Mouse (Mus musculus): ENCODE results near the gene Smarce1. TPM values are rescaled to one million over a fixed set of nuclear protein-coding genes. Genes with fewer than 3 reads are reported as not detected.
"Not testable (repeated sequence)": the region's sequence is repeated elsewhere in the genome, so short reads cannot be mapped to it uniquely, and the experiment has no call there.

Gene Smarce1
- polyA plus RNA-seq, 1 experiment from 2014 or later, result 224 TPM

GRCm38 (mm10) chr11:99250666-99251065, 19.8 kb upstream of the Smarce1 start:
- H3K9ac ChIP-seq, result no peak overlapping the region
- no peak overlapping the region for H3K4me2 ChIP-seq
- no peaks in the 10 kb centered on the region for H3K27me3 ChIP-seq
- no peak for ATAC-seq (ENCODE audit: insufficient number of reproducible peaks, low FRiP score, low TSS enrichment, low read depth)
- 0 out of 2 replicates have a peak, but pooled peaks cover 4% of the 10 kb centered on the region for H3K4me1 ChIP-seq
- H3K9me3 ChIP-seq, result no peaks in the 10 kb centered on the region
- WGBS, result 53% methylated on average over 3 of the region's 3 CpGs
- no peaks in the 10 kb centered on the region for H3K36me3 ChIP-seq
- H3K4me3 ChIP-seq, result no peak overlapping the region
- H3K27ac ChIP-seq, result no peak overlapping the region

GRCm38 (mm10) chr11:99250241-99250640, 19.4 kb upstream of the Smarce1 start:
- Histone ChIP-seq H3K27me3 (no peaks in the 10 kb centered on the region), H3K9me3 (no peaks in the 10 kb centered on the region), H3K4me1 (0 out of 2 replicates have a peak, but pooled peaks cover 4% of the 10 kb centered on the region), H3K4me2 (no peak overlapping the region), H3K4me3 (no peak overlapping the region), H3K36me3 (no peaks in the 10 kb centered on the region), H3K9ac (no peak overlapping the region), H3K27ac (0 out of 2 replicates have a peak overlapping the region, but pooled peaks have one; percentile 17)
- no peak for ATAC-seq (ENCODE audit: insufficient number of reproducible peaks, low FRiP score, low TSS enrichment, low read depth)
- WGBS, result 36% methylated on average over 5 of the region's 5 CpGs

DNA sequence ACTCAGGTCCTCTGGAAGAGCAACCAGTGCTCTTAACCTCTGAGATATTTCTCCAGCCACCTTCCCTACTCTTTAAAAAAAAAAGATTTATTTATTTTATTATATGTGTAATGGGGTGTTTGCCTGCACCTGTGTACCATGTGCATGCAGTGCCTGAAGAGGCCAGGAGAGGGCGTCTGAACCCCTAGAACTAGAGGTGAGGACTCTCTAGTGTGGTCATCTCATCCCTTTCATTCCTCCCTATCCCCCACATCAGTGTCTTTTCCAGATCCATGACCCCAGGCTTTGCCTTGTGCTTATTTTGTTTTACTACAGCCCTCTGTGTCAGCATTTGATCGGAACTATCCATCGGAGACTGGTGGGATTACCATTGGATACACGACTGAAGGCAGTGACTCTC, 18.3 kb upstream of the Smarce1 start:
- ATAC-seq (ENCODE audit: insufficient number of reproducible peaks, low FRiP score, low TSS enrichment, low read depth), result no peak
- Histone ChIP-seq H3K9me3 (no peaks in the 10 kb centered on the region), H3K27me3 (no peaks in the 10 kb centered on the region), H3K9ac (no peak overlapping the region), H3K27ac (no peak overlapping the region), H3K4me3 (no peak overlapping the region), H3K4me2 (no peak overlapping the region), H3K4me1 (peaks cover 5% of the 10 kb centered on the region), H3K36me3 (no peaks in the 10 kb centered on the region)
- 64% methylated on average over 4 of the region's 4 CpGs for WGBS

DNA sequence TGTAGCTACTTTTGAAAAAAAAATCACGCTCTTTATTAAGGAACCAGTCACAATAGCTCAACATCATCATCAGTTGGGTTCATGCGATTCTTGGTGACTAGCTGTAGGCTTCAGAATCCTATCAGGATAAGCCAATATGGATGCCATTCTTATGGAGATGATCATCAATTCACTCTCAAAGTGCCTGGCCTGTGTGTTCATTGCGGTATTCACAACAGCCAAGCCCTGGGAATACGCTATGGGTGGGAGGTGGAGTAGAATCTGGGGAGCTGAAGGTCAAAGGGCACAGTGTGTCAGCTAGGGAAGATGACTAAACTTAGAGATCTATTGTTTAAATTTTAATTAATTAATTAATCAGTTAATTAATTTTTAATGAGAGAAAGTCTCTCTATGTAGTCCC, 17.1 kb upstream of the Smarce1 start:
- Histone ChIP-seq H3K4me1 (peaks cover 11% of the 10 kb centered on the region), H3K27ac (no peak overlapping the region), H3K36me3 (no peaks in the 10 kb centered on the region), H3K4me2 (no peak overlapping the region), H3K9ac (no peak overlapping the region), H3K27me3 (no peaks in the 10 kb centered on the region), H3K4me3 (no peak overlapping the region), H3K9me3 (no peaks in the 10 kb centered on the region)
- ATAC-seq (ENCODE audit: insufficient number of reproducible peaks, low FRiP score, low TSS enrichment, low read depth), result no peak
- WGBS, result 97% methylated on average over 4 of the region's 4 CpGs

- H3K9me3 ChIP-seq; H3K36me3 ChIP-seq; H3K4me1 ChIP-seq; H3K4me3 ChIP-seq; H3K27me3 ChIP-seq; H3K4me2 ChIP-seq; ATAC-seq (ENCODE audit: insufficient number of reproducible peaks, low FRiP score, low TSS enrichment, low read depth); H3K27ac ChIP-seq; H3K9ac ChIP-seq: not testable (repeated sequence)
- WGBS, result 52% methylated on average over 3 of the region's 3 CpGs
Measured at GRCm38 (mm10) chr11:99244519-99244918, 13.7 kb upstream of the Smarce1 start.

DNA sequence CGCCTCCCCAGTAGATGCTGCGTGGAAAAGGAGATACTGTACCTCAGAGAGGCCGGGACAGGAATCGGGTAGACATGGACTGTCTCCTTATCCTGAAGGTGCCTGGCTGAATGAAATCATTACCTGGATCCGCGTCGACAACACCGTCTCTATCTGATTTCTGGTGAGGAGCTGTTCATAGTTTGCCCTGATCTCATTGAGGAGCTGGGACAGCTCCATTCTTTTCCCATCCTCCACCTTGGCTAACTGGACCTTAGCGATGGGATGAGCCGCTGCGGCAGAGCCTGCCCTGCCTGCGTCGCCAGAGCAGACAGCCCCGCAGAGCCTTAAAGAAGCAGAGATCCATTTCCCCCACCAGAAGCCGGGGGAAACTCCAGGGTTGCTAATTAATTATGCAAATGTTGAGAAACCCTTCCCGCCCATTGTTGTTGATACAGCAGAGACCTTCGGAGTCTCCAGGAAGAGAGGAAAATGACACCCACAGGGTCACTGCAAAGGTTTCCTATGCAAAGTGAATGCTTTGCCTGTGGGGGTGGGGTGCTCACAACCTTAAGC, 13.1 kb upstream of the Smarce1 start, which contains the start of gene Krt222:
Krt222 (minus strand) TSS at position 266 of the 555 bp plus-strand sequence.
- H3K27me3 ChIP-seq, result no peaks in the 10 kb centered on the region
- peak within 1 kb of the TSS; percentile 28 for H3K4me3 ChIP-seq
- H3K27ac ChIP-seq, result no peak within 1 kb of the TSS
- 6% methylated on average over 17 of the region's 17 CpGs for WGBS
- no peak for ATAC-seq (ENCODE audit: insufficient number of reproducible peaks, low FRiP score, low TSS enrichment, low read depth)
- H3K9ac ChIP-seq, result 0 out of 2 replicates have a peak within 1 kb of the TSS, but pooled peaks have one; percentile 14
- peak within 1 kb of the TSS; percentile 41 for H3K4me2 ChIP-seq
- H3K36me3 ChIP-seq, result no peaks in the 10 kb centered on the region
- no peaks in the 10 kb centered on the region for H3K9me3 ChIP-seq
- H3K4me1 ChIP-seq, result peaks cover 6% of the 10 kb centered on the region

DNA sequence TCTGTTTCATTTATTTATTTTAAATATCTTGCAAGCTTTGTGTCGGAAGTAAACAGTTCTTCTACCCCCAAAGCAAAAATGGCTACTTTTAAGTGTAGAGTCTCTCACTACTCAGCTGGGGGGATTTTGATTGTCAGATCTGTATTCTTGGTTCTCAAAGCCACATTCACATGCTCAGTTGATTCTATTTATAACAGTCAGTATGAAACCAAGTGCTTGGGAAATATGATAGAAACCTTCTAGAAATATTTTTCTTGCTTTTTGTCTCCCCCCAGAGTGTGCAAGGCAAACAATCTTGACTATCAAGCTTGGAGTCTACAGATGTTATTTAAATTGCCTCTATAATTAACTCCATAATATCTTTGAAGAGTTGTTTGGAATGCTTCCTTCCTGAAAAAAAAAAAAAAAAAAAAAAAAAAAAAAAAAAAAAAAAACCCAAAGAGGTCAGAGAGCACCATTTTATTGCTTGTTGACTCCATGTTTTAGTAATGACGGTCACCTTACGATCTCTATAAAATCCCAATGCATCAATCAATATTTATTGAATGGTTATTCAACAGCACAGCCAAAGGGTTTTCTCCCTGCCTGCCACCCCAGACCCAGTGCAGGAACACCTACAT, 12.5 kb upstream of the Smarce1 start:
- 42% methylated on average over 3 of the region's 3 CpGs for WGBS
- no peak overlapping the region for H3K9ac ChIP-seq
- ATAC-seq (ENCODE audit: insufficient number of reproducible peaks, low FRiP score, low TSS enrichment, low read depth), result no peak
- peak overlapping the region; percentile 41 for H3K4me2 ChIP-seq
- no peaks in the 10 kb centered on the region for H3K27me3 ChIP-seq
- peak overlapping the region; percentile 28 for H3K4me3 ChIP-seq
- H3K27ac ChIP-seq, result no peak overlapping the region
- H3K9me3 ChIP-seq, result no peaks in the 10 kb centered on the region
- peaks cover 6% of the 10 kb centered on the region for H3K4me1 ChIP-seq
- no peaks in the 10 kb centered on the region for H3K36me3 ChIP-seq

DNA sequence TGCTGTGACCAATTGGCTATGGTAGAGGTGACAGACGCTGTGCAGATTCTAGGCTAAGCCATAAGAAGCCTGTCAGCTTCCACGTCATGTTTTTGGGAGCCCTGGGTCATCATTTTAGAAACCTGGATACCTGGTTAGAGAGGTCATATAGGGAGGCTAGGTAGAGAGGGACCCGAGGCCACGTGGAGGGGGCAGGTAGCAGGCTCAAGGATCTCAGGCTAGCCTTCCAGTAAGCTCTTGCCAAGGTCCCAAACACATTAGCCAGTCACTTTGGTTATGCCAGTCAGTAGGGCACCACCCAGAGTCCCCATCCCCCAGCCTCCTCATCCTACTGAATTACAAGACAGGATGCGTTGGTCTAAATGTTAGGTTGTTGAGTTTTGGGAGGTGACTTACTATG, 11.2 kb upstream of the Smarce1 start:
- H3K4me3 ChIP-seq, result no peak overlapping the region
- ATAC-seq (ENCODE audit: insufficient number of reproducible peaks, low FRiP score, low TSS enrichment, low read depth), result no peak
- H3K4me1 ChIP-seq, result peaks cover 6% of the 10 kb centered on the region
- H3K9me3 ChIP-seq, result no peaks in the 10 kb centered on the region
- no peaks in the 10 kb centered on the region for H3K27me3 ChIP-seq
- no peaks in the 10 kb centered on the region for H3K36me3 ChIP-seq
- H3K27ac ChIP-seq, result no peak overlapping the region
- 72% methylated on average over 5 of the region's 5 CpGs for WGBS
- H3K9ac ChIP-seq, result no peak overlapping the region
- no peak overlapping the region for H3K4me2 ChIP-seq

- WGBS, result 56% methylated on average over 14 of the region's 14 CpGs
- no peak for ATAC-seq (ENCODE audit: insufficient number of reproducible peaks, low FRiP score, low TSS enrichment, low read depth)
- Histone ChIP-seq H3K4me3 (no peak overlapping the region), H3K9ac (no peak overlapping the region), H3K27ac (no peak overlapping the region), H3K4me2 (no peak overlapping the region), H3K36me3 (no peaks in the 10 kb centered on the region), H3K27me3 (no peaks in the 10 kb centered on the region), H3K9me3 (no peaks in the 10 kb centered on the region), H3K4me1 (no peaks in the 10 kb centered on the region)
Measured at GRCm38 (mm10) chr11:99238468-99238867, 7.7 kb upstream of the Smarce1 start.

GRCm38 (mm10) chr11:99231049-99231816, 416 bp upstream of the Smarce1 start:
- Histone ChIP-seq H3K27me3 (no peaks in the 10 kb centered on the region), H3K27ac (peak overlapping the region; percentile 99), H3K4me3 (peak overlapping the region; percentile 85), H3K4me2 (peak overlapping the region; percentile 54), H3K9ac (peak overlapping the region; percentile 96), H3K4me1 (peaks cover 23% of the 10 kb centered on the region), H3K36me3 (peaks cover 15% of the 10 kb centered on the region; the same call in 1 of the 2 replicates), H3K9me3 (no peaks in the 10 kb centered on the region)
- no peak for ATAC-seq (ENCODE audit: insufficient number of reproducible peaks, low FRiP score, low TSS enrichment, low read depth)
- WGBS, result 20% methylated on average over 15 of the region's 15 CpGs

DNA sequence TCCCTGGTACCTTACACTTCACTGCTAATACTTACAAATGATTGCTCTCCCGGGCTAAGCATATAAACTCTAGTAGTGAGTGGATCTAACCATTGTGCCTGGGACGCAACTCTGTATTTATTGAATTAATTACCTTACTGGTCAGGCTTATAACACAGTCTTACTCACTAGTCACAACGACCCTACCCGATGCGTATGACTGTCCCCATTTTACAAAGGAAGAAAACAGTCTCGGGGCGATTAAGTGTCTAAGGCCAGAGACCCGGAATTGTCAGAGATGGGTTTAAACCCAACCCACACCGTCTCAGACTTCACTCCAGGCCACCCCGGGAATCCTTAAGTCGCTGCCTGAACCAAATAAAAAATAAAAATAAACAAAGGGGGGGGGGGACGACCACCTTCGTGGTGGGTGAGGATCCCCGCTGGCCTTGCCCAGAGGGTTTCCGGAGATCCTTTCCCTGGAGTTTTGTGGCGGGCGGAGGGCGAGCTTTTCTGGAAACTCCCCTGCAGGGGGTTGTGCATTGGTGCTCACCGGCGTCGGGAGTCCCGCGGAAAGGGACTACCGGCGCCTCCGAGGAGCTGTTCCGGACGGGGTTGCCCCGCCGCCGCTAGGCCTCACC, 1.1 kb downstream of the Smarce1 start:
- ATAC-seq (ENCODE audit: insufficient number of reproducible peaks, low FRiP score, low TSS enrichment, low read depth), result 0 out of 2 replicates have a peak, but pooled peaks have one; percentile 14
- WGBS, result under 1% methylated on average over 31 of the region's 31 CpGs

More for the DNA sequence above, 1.1 kb downstream of the Smarce1 start:
- H3K36me3 ChIP-seq, result peaks cover 28% of the 10 kb centered on the region
- H3K27me3 ChIP-seq, result no peaks in the 10 kb centered on the region
- peaks cover 23% of the 10 kb centered on the region for H3K4me1 ChIP-seq
- H3K9ac ChIP-seq, result peak overlapping the region; percentile 96
- peak overlapping the region; percentile 85 for H3K4me3 ChIP-seq
- peak overlapping the region; percentile 99 for H3K27ac ChIP-seq
- no peaks in the 10 kb centered on the region for H3K9me3 ChIP-seq
- H3K4me2 ChIP-seq, result peak overlapping the region; percentile 54
